Mouse (Mus musculus) liver, postnatal 0 days (tissue): ENCODE results near the gene Podn. TPM values are rescaled to one million over a fixed set of nuclear protein-coding genes. Genes with fewer than 3 reads are reported as not detected.

ENCODE experiments used
- ATAC-seq: fragments of 200-750 bp; cut with Nextera tagmentation; 2 replicates; pipeline ENCODE4 v1.8.0; 2017; ENCODE audit warnings: mild to moderate bottlenecking, moderate library complexity
- DNase-seq: peaks from one replicate; pipeline ENCODE4 v3.0.0-alpha.2; 2016
- H3K27ac ChIP-seq: fragments of 300-500 bp; sonication (generic); 2 replicates; pipeline ENCODE4 v1.5.1; 2014; ENCODE audit warnings: antibody characterized with exemption, moderate library complexity, mild to moderate bottlenecking, low read depth
- H3K27me3 ChIP-seq: fragments of 300-500 bp; sonication (generic); 2 replicates; pipeline ENCODE4 v1.6.1; 2014; ENCODE audit warnings: low read length, control low read depth, mixed read lengths; ENCODE audit not compliant: insufficient read depth
- H3K36me3 ChIP-seq: fragments of 300-500 bp; sonication (generic); replicated peaks from 2 replicates; pipeline ENCODE4 v1.6.1; 2014; ENCODE audit warnings: mild to moderate bottlenecking, control low read depth, low read length, moderate library complexity, mixed read lengths; ENCODE audit not compliant: insufficient read depth
- H3K4me1 ChIP-seq: fragments of 300-500 bp; sonication (generic); 2 replicates; pipeline ENCODE4 v1.6.1; 2014; ENCODE audit warnings: antibody characterized with exemption, mild to moderate bottlenecking, control low read depth; ENCODE audit not compliant: insufficient read depth
- H3K4me2 ChIP-seq: fragments of 300-500 bp; sonication (generic); 2 replicates; pipeline ENCODE4 v1.6.1; 2014; ENCODE audit warnings: low read depth, mild to moderate bottlenecking, low read length, moderate library complexity, mixed read lengths
- H3K4me3 ChIP-seq: fragments of 300-500 bp; sonication (generic); 2 replicates; pipeline ENCODE4 v1.5.1; 2014; ENCODE audit warnings: low read depth, low read length
- H3K9ac ChIP-seq: fragments of 300-500 bp; sonication (generic); replicated peaks from 2 replicates; pipeline ENCODE4 v1.6.1; 2014; ENCODE audit warnings: mild to moderate bottlenecking, moderate library complexity
- H3K9me3 ChIP-seq: fragments of 300-500 bp; sonication (generic); 2 replicates; pipeline ENCODE4 v1.6.1; 2016; ENCODE audit warnings: mild to moderate bottlenecking, control low read depth, low read length, mixed read lengths
- CTCF ChIP-seq: sonication (generic); IDR thresholded peaks from 2 replicates; pipeline ENCODE4 v1.5.1; 2016; ENCODE audit warnings: antibody characterized with exemption, low read depth
- EP300 ChIP-seq: IDR thresholded peaks from 2 replicates; pipeline ENCODE4 v1.6.1; 2016; ENCODE audit warnings: antibody characterized with exemption, low read depth, mild to moderate bottlenecking
- WGBS: fragments of 180-500 bp; shearing (Covaris S2); extraction: QIAGEN DNeasy Blood & Tissue Kit; methylation state at CpG from one replicate; pipeline ENCODE4 v1.1.7; 2014; ENCODE audit not compliant: insufficient replicate concordance; 5-methylcytosine and 5-hydroxymethylcytosine counted together
- polyA plus RNA-seq: library from polyadenylated mRNA; unstranded; fragments of >200 nt; fragmentation: Nextera tagmentation; extraction: Ambion mirVana; gene quantifications from 2 replicates; pipeline ENCODE4 v1.2.1, GENCODE M21; 2015

The Podn gene
- polyA plus RNA-seq, 1 experiment from 2014 or later, result 0.43 TPM

DNA sequence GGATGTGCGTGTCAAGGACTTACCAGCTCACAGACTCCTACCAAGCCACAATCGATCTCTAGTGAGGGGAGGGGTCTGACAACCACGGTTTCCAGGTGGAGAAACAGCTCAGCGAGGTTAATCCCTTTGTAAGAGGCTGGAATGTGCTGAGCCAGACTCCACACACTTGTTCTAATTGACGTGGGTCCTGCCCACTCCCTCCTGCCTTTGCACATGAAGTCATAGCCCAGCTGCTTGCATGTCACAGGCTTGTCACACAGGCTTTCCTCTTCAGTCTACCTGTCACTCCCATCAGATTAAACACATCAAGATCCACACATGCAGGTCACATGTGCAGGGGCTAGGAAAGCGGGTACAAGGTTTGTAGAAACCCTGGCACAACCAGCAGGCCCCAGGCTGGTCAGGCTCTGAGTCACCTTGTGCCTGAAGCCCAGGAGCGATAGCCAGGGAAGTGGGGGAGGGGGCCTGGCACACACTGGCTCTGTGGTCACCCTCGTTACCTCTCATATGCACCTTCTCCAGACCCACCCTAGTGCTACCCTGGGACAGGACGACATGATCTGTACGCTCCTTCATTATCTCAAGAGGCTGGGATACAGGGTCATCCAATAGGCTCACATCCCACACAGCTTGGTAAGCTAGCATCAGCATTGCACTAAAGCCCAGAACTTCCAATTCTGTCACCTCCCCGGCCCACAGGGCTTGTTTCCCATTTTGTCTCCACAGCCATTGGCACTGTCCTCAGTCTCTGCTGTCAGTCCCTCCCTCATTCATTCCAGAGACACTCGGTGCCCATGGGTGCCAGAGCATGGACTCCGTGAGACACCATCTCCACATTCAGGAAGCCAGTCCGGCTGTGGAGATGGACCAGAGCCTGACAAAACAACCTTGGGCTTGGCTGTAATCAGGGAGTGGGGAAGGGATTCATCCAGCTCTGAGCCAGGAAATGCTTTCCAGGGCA is 77.0 kb downstream of the Podn start:
- no peaks in the 10 kb centered on the region for H3K27me3 ChIP-seq
- H3K9ac ChIP-seq, result no peak overlapping the region
- TF ChIP-seq CTCF, result no peak
- 54% methylated on average over 14 of the region's 14 CpGs for WGBS
- H3K36me3 ChIP-seq, result no peaks in the 10 kb centered on the region
- H3K4me3 ChIP-seq, result no peak overlapping the region
- no peak overlapping the region for H3K27ac ChIP-seq
- H3K4me2 ChIP-seq, result no peak overlapping the region
- ATAC-seq, result no peak
- no peaks in the 10 kb centered on the region for H3K4me1 ChIP-seq
- no peak for DNase-seq
- H3K9me3 ChIP-seq, result no peaks in the 10 kb centered on the region

DNA sequence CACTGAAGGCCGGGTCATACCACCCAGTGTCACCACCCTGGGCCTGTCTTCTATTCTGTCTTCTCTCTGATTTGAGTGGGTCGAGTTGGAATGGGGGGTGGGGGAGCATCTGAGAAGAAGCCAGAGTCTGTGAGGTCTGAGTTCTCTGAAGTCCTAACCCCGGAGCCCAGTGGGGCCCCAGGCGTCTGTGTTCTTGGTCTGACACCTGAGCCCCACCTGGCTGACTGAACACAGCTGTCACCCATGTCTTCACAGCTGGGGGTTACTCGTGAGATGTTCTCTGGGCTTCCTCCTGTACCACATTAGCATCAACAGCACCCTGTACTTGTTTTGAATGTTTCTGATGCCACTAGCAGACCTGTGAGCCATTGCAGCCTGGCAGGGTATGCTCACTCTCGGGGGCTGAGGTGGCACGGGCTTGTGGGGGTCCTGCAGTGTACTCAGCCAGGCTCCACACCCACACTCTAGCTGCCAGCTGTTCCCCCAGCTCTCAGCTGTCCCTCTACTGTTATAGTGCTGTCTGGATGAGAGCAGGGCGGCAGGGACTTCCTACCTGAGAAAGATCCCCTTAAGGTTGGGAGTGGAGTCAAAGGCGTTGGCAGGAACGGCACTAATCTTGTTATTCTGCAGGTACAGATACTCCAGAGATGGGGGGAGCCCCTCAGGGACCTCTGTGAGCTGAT is 77.9 kb downstream of the Podn start:
- Histone ChIP-seq H3K4me3 (no peak overlapping the region), H3K36me3 (no peaks in the 10 kb centered on the region), H3K9me3 (no peaks in the 10 kb centered on the region), H3K9ac (no peak overlapping the region), H3K27ac (no peak overlapping the region), H3K4me1 (no peaks in the 10 kb centered on the region), H3K4me2 (no peak overlapping the region), H3K27me3 (no peaks in the 10 kb centered on the region)
- DNase-seq (no peak), ATAC-seq (no peak)
- no peak for TF ChIP-seq CTCF
- no peak for TF ChIP-seq EP300
- WGBS, result 47% methylated on average over 10 of the region's 10 CpGs

- 81% methylated on average over 7 of the region's 7 CpGs for WGBS
- Histone ChIP-seq H3K27ac (no peak overlapping the region), H3K9ac (no peak overlapping the region), H3K4me1 (no peaks in the 10 kb centered on the region), H3K4me3 (no peak overlapping the region), H3K27me3 (no peaks in the 10 kb centered on the region), H3K9me3 (no peaks in the 10 kb centered on the region), H3K4me2 (no peak overlapping the region), H3K36me3 (no peaks in the 10 kb centered on the region)
- no peak for ATAC-seq
- DNase-seq, result no peak
- no peak for TF ChIP-seq CTCF
- no peak for TF ChIP-seq EP300
Measured at GRCm38 (mm10) chr4:108017839-108018238, 78.4 kb downstream of the Podn start.

DNA sequence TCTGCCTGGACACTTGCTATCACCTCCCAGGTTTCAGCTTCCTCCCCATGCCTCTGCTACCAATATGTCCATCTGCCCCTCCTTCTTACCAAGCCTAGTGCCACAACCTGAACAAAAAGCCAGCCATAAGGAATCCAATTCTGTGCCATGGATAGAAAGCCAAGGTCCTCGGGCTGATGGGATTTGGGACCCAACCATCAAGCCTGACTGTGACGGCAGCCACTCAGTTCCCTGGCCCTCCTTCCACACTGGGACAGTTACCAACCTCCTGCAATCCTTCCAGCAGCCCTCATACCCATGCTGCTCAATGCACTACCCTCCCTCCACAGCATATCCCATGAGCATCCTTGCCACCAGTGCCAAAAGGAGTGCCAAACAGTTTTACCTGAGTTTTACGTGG is 79.9 kb downstream of the Podn start:
- no peak overlapping the region for H3K4me3 ChIP-seq
- no peak for TF ChIP-seq EP300
- TF ChIP-seq CTCF, result no peak
- DNase-seq (no peak), ATAC-seq (no peak)
- H3K9me3 ChIP-seq, result no peaks in the 10 kb centered on the region
- no peaks in the 10 kb centered on the region for H3K27me3 ChIP-seq
- 74% methylated on average over 3 of the region's 3 CpGs for WGBS
- H3K27ac ChIP-seq, result no peak overlapping the region
- no peaks in the 10 kb centered on the region for H3K4me1 ChIP-seq
- H3K9ac ChIP-seq, result no peak overlapping the region
- H3K4me2 ChIP-seq, result no peak overlapping the region
- H3K36me3 ChIP-seq, result no peaks in the 10 kb centered on the region

GRCm38 (mm10) chr4:108015067-108015765 is 81.0 kb downstream of the Podn start:
- Histone ChIP-seq H3K9me3 (no peaks in the 10 kb centered on the region), H3K4me2 (no peak overlapping the region), H3K4me1 (no peaks in the 10 kb centered on the region), H3K4me3 (no peak overlapping the region), H3K9ac (no peak overlapping the region), H3K27ac (no peak overlapping the region), H3K36me3 (no peaks in the 10 kb centered on the region), H3K27me3 (no peaks in the 10 kb centered on the region)
- ATAC-seq (peak; percentile 35; the same call in 1 of the 2 replicates), DNase-seq (peak; percentile 34)
- 53% methylated on average over 14 of the region's 14 CpGs for WGBS
- TF ChIP-seq CTCF, result peak; percentile 48
- TF ChIP-seq EP300, result no peak

DNA sequence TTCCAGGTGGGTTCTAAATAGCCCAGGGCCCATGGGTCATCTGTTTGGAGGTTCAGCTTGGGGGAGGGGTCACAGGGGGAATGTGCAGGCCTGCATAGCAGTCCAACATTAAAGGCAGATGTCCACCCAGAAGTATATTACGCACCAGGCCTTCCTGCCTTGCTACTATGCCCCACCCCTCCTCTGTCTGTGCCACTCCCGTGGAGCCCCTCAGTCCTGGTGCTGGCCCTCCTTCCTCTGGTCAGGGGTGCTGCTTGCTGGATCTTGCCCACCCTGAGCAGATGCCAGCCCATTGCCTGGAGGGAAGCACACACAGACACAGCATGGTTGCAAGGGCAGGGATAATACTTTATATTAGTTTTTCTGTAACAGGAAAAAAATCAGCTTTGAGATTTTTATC is 81.8 kb downstream of the Podn start:
- Histone ChIP-seq H3K27me3 (no peaks in the 10 kb centered on the region), H3K4me1 (no peaks in the 10 kb centered on the region), H3K9ac (no peak overlapping the region), H3K4me3 (no peak overlapping the region), H3K4me2 (no peak overlapping the region), H3K9me3 (no peaks in the 10 kb centered on the region), H3K27ac (no peak overlapping the region), H3K36me3 (no peaks in the 10 kb centered on the region)
- ATAC-seq (no peak), DNase-seq (no peak)
- TF ChIP-seq EP300 (no peak), CTCF (no peak)
- 72% methylated on average over 2 of the region's 2 CpGs for WGBS
